Mouse (Mus musculus) heart, adult 9 months (tissue): ENCODE measurements at regions not wholly inside any gene's neighbourhood (a gene's known extent, or its start where the extent isn't known, plus 50 kb on each side); places are given as distances from the start of the nearest gene placed in this dataset.
A peak's percentile ranks its signal among the peaks of the same experiment; 100 is the strongest.

Source experiments
- DNase-seq, 2 experiments: peaks; one replicate each; pipeline ENCODE4 v3.0.0; 2022; ENCODE audit warnings: low spot score in 2 of 2

DNA sequence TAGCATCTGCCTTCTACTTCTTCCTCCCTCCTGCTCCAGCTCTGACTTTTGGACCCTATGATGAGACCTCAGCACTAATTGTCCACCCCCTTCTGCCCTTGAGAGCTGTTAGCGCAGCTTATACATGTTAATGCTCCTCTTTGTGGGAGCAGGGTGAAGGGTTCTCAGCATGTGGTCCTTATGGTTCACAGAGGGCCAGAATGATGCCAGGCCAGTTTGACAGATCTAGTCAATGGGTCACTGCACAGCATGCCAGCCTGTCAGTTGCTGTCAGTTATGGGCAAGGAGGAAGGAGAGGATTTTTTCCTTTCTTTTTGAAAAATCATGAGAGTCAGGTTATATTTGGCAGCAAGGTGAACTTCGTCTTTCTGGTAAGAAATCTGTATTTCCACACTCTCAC lies 68.4 kb downstream of the 4931417E11Rik start:
- DNase-seq: no peak

DNA sequence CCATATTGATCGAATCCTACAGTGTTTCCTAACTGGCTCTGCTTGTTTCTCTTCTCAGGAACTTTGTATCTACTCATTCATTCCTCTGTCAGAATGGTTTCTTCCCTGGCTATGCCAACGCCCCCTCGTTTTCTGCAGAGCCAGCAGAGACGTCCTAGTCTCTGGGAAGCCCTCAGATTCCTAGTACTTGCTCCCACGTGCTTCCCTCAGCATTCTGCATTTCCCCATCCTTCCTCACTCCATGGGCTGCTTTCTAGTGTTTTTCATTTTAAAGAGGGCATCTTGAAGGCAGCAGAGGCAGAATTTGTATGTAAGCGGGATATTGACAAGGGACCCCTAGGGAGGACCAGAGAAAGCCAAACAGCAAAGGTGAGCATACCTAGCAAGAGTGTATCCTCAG lies 80.2 kb downstream of the 4931417E11Rik start:
- DNase-seq: no peak

DNA sequence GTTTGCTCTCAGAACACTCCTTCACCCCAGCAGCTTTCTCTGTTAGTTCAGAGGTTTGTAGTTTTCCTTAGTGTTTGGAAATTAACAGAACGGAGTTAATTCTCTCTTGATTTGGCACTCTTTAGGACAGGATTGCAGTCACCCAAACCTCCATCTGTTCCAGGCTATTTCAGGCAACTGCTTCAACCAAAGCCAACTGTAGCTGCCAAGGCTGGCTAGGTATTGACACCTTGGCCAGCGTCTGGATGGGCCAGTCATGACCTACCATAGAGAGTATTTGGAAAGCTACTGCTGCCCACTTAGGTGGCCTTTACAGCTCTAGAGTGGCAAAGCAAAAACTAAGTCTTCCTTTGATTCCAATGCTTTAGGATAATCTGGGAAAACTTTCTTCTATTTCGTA lies 83.2 kb downstream of the 4931417E11Rik start:
- peak in 1 of 2 experiments; percentile 11 for DNase-seq

DNA sequence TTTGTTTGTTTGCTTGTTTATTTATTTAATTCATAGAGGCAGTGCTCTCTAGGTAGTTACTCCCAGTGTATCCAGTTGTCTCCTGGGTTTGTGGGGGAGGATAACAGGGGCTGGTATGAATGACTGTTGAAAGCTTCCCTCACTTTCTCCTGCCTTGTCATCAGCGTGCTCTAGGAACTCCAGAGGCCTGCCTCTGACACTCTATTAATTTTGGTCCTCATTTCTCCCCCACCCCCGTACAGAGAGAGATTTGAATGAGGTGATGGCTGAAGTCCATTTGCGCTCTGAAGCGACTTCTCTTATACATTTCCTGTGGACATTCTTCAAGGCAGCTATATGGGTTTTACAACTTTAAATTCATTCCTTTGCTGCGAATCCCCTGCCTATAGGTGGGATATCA lies 89.6 kb downstream of the 4931417E11Rik start:
- DNase-seq: no peak

DNA sequence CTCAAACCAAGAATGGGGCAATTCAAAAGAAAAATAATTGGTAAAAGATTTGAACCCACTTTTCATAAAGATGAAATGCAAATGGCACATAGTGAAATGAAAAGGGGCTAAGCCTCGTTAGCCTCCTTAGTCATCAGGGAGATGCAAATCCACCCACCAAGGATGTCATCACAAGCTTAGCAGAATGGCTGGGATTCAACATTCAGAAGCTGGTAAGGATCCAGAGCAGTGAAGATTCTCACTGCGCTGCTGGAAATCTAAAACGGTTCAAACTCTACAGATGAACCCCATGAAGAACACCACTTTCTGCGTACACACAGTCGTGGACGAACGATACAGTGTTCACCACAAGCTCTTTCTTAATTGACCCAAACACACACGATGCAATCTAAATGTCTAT lies 91.6 kb downstream of the 4931417E11Rik start:
- DNase-seq: no peak

DNA sequence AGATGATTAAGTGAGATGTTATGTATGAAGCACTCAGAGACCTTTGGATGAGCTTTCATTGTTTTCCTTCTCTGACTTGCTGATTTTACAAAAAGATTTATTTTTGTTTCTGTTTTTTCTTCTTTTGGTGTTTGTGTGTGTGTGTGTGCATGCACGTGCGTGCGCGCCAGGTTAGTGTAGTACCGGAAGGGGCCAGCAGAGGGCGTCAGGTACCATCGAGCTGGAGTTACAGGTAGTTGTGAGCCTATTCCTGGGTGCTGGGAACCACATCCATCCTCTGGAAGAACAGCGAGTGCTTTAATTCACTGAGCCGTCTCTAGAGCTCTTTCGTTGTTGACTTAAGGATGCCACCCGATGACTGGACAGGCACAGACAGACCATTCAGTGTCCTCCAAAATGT lies 93.2 kb downstream of the 4931417E11Rik start:
- DNase-seq: no peak

DNA sequence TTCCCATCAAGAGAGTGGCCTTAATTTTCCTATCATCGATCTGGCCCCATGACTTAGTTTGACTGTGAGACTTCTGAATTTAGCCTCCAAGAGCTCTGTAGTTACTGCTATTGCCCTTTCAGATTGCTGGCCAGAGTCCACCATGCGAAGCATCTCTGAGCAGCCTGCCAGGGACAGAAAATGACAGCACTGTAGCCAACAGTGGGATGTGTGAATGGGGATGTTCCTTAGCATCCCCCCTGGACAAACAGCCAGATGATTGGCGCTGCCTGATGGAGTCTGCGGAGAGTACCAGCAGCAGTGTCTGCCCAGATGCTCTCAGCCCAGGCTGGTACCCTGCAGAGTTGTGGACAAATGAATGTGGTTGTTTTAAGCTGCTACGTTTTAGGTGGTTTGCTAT lies 96.6 kb downstream of the 4931417E11Rik start:
- DNase-seq: no peak

DNA sequence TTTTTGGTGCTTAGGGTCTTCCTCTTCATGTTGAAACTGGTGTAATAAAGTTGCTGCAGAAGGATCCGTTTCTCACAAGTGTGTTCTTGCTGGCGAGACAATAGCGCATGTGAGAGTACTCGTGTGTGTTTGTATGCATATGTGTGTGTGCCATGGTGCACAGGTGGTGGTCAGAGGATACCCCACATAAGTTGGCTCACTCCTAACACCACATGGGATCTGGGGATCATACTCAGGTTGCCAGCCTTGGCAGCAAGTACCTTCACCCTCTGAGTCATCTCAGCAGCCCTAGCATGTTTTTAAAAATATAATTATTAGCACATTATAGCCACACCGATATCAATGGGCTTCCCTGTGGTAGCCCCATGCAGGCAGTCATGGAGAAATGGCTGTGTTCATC lies 97.6 kb downstream of the 4931417E11Rik start:
- no peak for DNase-seq

DNA sequence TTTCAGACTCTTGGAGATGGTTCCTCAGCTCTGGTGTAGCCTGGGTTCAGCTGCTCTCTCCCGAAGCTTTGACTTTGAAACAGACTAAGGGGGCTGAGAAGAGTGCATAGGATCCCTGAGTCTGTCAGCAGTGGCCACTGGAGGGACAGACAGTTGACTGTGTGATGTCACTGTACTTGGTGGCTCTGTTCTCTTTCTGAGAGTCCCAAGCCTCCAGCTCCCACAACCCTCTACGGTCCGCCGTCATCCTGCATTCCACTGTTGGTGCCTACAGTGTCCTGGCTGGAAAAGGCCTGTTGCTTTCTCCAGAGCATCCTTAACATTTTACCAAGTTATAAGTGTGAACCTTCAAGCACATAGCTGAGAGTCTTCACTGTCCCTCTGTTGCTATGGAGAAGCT lies 98.6 kb downstream of the 4931417E11Rik start:
- DNase-seq: no peak

DNA sequence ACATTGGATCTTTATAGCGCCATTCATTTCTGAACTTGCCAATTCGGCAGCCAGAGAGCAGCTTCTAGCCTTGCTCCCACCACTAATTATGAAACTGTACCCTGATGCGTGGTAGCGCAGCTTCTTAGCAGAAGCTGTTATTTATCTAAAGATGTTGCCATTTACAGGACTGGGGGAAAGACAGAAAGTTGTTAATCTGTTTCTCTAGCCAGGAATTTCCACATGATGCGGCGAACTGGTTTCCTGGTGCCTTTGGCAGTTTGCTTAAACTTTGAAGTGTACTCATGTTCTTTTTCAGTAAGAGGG lies 100.7 kb downstream of the 4931417E11Rik start:
- DNase-seq: no peak

DNA sequence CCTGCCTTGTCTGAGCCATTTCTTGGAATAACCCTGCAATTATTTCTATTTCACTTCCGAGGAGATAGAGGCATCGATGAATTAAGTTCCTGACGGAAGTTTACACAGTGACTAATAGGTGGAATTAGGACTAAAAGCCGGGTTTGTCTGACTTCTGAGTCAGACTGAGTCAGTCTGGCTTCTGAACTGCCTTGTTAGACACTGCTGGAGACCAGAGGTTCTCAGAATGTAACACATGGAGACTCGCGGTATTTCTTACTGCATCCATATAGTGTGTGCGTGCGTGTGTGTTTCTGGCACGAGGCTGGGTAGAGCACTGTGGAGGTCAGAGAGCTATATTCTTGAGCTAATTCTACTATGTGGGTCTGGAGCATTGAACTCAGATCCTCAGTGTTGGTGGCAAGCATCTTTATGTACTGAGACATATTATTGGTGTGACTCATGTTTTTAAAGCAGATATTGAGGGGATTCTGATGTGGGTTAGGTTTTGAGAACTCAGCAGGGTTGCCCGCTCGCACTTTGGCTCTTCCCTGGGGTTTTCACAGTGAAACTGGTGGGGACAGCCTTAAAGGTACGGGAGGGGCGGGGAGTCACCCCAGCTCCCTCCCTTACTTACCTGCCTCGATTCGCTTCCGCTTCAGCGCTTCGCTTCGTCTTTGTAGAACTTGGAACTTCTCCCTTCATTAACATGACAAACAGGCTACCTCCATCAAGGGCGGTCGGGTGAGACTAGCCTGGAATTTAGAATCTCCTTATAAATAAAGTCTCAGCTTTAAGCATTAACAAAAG lies 101.2 kb downstream of the 4931417E11Rik start:
- no peak for DNase-seq

DNA sequence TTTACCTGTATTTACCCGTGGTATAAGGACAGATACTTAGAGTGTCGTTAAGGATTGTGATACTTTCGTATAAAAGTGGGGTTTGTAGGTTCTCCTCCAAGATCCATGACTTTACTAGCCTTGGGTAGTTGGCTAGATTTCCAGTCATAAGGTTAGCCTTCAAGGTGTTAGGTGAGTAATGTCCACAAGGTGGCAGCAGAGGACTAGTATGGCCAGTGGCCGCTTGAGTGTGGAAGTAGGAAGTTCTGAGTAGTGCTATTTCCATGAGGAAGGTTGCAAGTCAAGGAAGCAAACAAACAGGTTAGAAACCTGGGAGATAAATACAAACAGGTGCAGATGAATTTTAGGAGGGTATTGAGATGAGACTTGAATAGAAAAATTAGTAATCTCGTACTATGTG lies 101.9 kb downstream of the 4931417E11Rik start:
- peak; percentile 20 to 44 for DNase-seq

DNA sequence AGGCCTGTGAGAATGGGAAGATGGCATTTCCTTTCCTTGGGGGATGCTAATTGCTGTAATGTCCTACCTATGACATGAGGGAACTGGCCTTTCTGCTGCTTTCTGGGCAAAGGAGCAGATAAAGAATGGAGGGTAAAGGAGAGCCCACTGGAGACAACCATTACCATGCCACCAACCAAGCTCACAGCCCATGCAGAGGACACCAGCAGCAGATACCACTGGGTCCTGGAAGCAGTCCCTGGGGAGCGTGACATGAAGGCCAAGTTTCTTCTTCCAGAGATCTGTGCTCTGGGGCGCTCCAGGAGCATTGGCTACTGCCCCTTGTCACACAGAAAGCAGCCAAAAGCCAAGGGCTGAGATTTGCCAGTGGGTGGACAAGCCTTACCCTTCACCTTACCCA lies 102.8 kb downstream of the 4931417E11Rik start:
- DNase-seq: no peak

DNA sequence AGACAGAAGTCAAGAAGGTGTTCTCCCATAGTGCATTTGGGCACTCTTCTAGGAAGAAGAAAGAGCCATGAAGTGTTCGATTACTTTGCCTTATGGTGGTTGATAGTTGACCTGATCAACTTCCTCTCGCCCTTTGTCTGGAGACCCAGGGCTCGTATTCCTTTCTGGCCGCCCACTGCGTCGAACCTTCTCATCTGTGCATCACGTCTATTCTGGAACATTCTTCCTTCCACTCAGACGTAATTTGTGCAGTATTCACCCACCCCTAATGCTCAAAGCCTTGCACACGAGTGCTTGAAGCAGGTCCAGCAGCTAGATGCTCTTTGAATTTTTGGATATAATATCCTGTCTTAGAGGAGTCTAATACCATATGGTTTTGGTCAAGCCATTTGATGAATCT lies 104.2 kb downstream of the 4931417E11Rik start:
- no peak for DNase-seq

DNA sequence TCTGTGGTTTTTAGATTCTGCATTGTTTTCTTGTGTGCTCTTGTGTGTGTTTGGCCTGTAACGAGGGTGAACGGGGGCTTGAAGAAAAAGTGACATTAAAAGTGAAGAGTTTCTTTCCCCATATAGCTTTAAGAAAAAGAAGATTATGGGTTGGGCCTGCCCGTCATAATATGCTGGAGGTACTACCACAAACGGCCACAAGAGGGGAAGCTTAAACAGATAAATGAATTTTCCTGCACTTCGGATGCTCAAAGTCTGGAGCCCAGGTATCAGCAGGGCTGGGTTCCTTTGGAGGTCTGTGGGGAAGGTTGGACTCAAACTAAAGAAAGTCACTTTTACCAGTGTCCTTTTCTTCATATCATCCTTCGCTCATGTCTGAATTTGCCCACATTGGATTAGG lies 86.8 kb downstream of the Suclg1 start:
- no peak for DNase-seq

DNA sequence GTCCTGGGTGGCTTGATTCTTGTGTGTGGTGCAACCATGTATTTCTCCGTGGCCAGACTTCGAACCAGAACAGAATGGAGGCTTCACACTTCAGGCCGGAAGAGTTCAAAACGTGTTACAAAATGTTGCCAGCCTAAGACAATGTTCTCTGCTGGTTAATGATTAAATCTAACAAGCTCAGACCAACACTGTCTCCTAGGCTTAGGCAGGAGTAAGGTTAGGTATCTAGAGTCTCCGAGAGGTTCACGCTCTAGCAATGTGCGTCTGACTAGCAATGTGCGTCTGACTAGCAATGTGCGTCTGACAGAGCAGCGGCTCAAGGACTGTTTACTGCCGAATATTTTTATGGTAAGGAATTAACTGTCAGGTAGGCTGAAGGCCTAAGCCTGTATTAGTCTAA lies 81.5 kb downstream of the Suclg1 start:
- DNase-seq: no peak
